Comparison of ENCODE assay signal across 9 mouse cellular contexts in genomic region chr10:84967645-84968044, GRCm38 (mm10). TPM values are rescaled to one million over a fixed set of nuclear protein-coding genes. Genes with fewer than 3 reads are reported as not detected.
DNase-seq lines count a peak whose midpoint lies in the region; ATAC-seq and TF ChIP-seq lines count a peak whose summit lies in the region.
"Had no signal": no experiment of that assay in that cellular context is flagged by ENCODE, and none has a peak within 500 bp of the region (broad histone marks: within the 10 kb centered on the region; RNA-seq: fewer than 3 reads in every experiment).

No protein-coding gene starts in this region.

- no peaks in the 10 kb centered on the region for H3K27me3 ChIP-seq in hindbrain, postnatal 0 days (ENCODE audit: insufficient read depth, low read length)
- H3K27me3 ChIP-seq: embryonic facial prominence, embryonic 15.5 days had no signal

- H3K9ac ChIP-seq in hindbrain, postnatal 0 days (replicated peaks; ENCODE audit: low read length) = no peak overlapping the region
- H3K9ac ChIP-seq: embryonic facial prominence, embryonic 15.5 days had no signal

- DNase-seq in brain, embryonic 14.5 days (ENCODE audit: low read depth) = peak; percentile 27
- DNase-seq in embryo, embryonic 11.5 days (ENCODE audit: low read depth, low spot score) = peak; percentile 41
- no peak for DNase-seq in hindbrain, postnatal 0 days (ENCODE audit: low spot score)
- peak; percentile 77 for DNase-seq in mesoderm, embryonic 11.5 days (ENCODE audit: low read depth, low spot score)
- DNase-seq in left cerebral cortex, postnatal 4 days = no peak

- H3K4me2 ChIP-seq in hindbrain, postnatal 0 days (ENCODE audit: low read depth, low read length) = no peak overlapping the region
- H3K4me2 ChIP-seq: embryonic facial prominence, embryonic 15.5 days had no signal

- H3K9me3 ChIP-seq in hindbrain, postnatal 0 days (ENCODE audit: low read length) = no peaks in the 10 kb centered on the region
- H3K9me3 ChIP-seq: embryonic facial prominence, embryonic 15.5 days had no signal

- no peak overlapping the region for H3K4me3 ChIP-seq in hindbrain, postnatal 0 days (ENCODE audit: low read length)
- H3K4me3 ChIP-seq: embryonic facial prominence, embryonic 15.5 days; left cerebral cortex, adult 2 months had no signal

- H3K4me1 ChIP-seq in hindbrain, postnatal 0 days (ENCODE audit: insufficient read depth, low read length) = peaks cover 15% of the 10 kb centered on the region; the same call in 1 of the 2 replicates

- TF ChIP-seq POLR2A in brain, embryonic 14.5 days (IDR thresholded peaks at IDR 0.05; ENCODE audit: borderline replicate concordance, extremely low read depth, insufficient read depth, insufficient read length, poor library complexity, severe bottlenecking) = no peak

- no peak for TF ChIP-seq CTCF in brain, embryonic 14.5 days (IDR thresholded peaks at IDR 0.05; ENCODE audit: borderline replicate concordance, extremely low read depth, insufficient read depth, insufficient read length)
- no peak for TF ChIP-seq CTCF in hindbrain, postnatal 0 days (IDR thresholded peaks at IDR 0.05; ENCODE audit: low read depth)

- peaks cover 14% of the 10 kb centered on the region for H3K36me3 ChIP-seq in hindbrain, postnatal 0 days (ENCODE audit: insufficient read depth, low read length)

- H3K27ac ChIP-seq in hindbrain, postnatal 0 days = peak overlapping the region; percentile 32; the same call in 1 of the 2 replicates
- H3K27ac ChIP-seq: embryonic facial prominence, embryonic 15.5 days; left cerebral cortex, adult 2 months had no signal

- WGBS in hindbrain, postnatal 0 days = 25% methylated on average over 6 of the region's 6 CpGs

- intact Hi-C loops in left cerebral cortex, postnatal 4 days (cut with DNase I) = no loop called here

- no peak for ATAC-seq in hindbrain, postnatal 0 days
- no peak for ATAC-seq in inflammation-experienced regulatory T-cells, adult 6 months
- ATAC-seq in monocyte, adult 5-6 weeks (replicated peaks; ENCODE audit: insufficient number of reproducible peaks, low FRiP score, low TSS enrichment, poor library complexity, severe bottlenecking) = no peak

RNA-seq across cellular contexts. Expression of gene Ric8b, which starts 50.2 kb away (rescaled TPM):
- 48.0 and 52.1 TPM in 2 replicates for polyA plus RNA-seq in brain, embryonic 14.5 days (2012; rRNA removed)
- total RNA-seq in hindbrain, postnatal 0 days (2014; rRNA removed) = 47.6 and 49.6 TPM in 2 replicates
- 30.6 and 33.8 TPM in 2 replicates for polyA plus RNA-seq in hindbrain, postnatal 0 days (2015; fragmentation: Nextera tagmentation; extraction: Ambion mirVana)
- 1 to 10 TPM; 5.4 to 9.2 (median 7.6) TPM for polyA plus RNA-seq in inflammation-experienced regulatory T-cells, adult 6 months (2017; shearing (Covaris generic))
- total RNA-seq in monocyte, adult 5-6 weeks (2017) = 25.4 to 32.3 TPM (median 27.0 TPM) in 3 replicates
- total RNA-seq in left cerebral cortex, postnatal 4 days (2021) = 10 to 100 TPM; 47.9 to 49.0 TPM

Comparison
In these comparisons a context has a peak if more than half of its experiments do, and no peak if none do; other contexts are left out.
1. DNase-seq: peak in brain, embryonic 14.5 days (single experiment), embryo, embryonic 11.5 days (single experiment) and mesoderm, embryonic 11.5 days (single experiment); none in hindbrain, postnatal 0 days (single experiment) and left cerebral cortex, postnatal 4 days (single experiment).